Mouse (Mus musculus) lung, postnatal 0 days (tissue): ENCODE results near the gene Wdr20. TPM values are rescaled to one million over a fixed set of nuclear protein-coding genes. Genes with fewer than 3 reads are reported as not detected.
A peak's percentile ranks its signal among the peaks of the same experiment; 100 is the strongest.

ENCODE experiments used
- ATAC-seq: fragments of 200-750 bp; cut with Nextera tagmentation; 2 replicates; pipeline ENCODE4 v1.8.0; 2017; ENCODE audit warnings: moderate library complexity
- DNase-seq: peaks from one replicate; pipeline ENCODE4 v3.0.0-alpha.2; 2016; ENCODE audit warnings: low spot score
- H3K27ac ChIP-seq: fragments of 300-500 bp; sonication (generic); 2 replicates; pipeline ENCODE4 v1.5.1; 2014; ENCODE audit warnings: antibody characterized with exemption, mild to moderate bottlenecking, low read length, mixed read lengths
- H3K27me3 ChIP-seq: fragments of 300-500 bp; sonication (generic); replicated peaks from 2 replicates; pipeline ENCODE4 v1.6.1; 2014; ENCODE audit warnings: low read length, mixed read lengths; ENCODE audit not compliant: insufficient read depth
- H3K36me3 ChIP-seq: fragments of 300-500 bp; sonication (generic); 2 replicates; pipeline ENCODE4 v1.6.1; 2014; ENCODE audit warnings: low read length, mixed read lengths; ENCODE audit not compliant: insufficient read depth
- H3K4me1 ChIP-seq: fragments of 300-500 bp; sonication (generic); 2 replicates; pipeline ENCODE4 v1.6.1; 2014; ENCODE audit warnings: antibody characterized with exemption, low read depth, low read length, mixed read lengths; ENCODE audit not compliant: insufficient read depth
- H3K4me2 ChIP-seq: fragments of 300-500 bp; sonication (generic); replicated peaks from 2 replicates; pipeline ENCODE4 v1.6.1; 2014; ENCODE audit warnings: low read depth, mild to moderate bottlenecking, low read length, moderate library complexity, mixed read lengths
- H3K4me3 ChIP-seq: fragments of 300-500 bp; sonication (generic); 2 replicates; pipeline ENCODE4 v1.5.1; 2014; ENCODE audit warnings: low read depth, low read length
- H3K9ac ChIP-seq: fragments of 300-500 bp; sonication (generic); replicated peaks from 2 replicates; pipeline ENCODE4 v1.6.1; 2014; ENCODE audit warnings: low read depth, mild to moderate bottlenecking
- H3K9me3 ChIP-seq: fragments of 300-500 bp; sonication (generic); 2 replicates; pipeline ENCODE4 v1.6.1; 2016; ENCODE audit warnings: low read length, mixed read lengths
- CTCF ChIP-seq: IDR thresholded peaks from 2 replicates; pipeline ENCODE4 v1.5.1; 2016; ENCODE audit warnings: antibody characterized with exemption, mild to moderate bottlenecking
- EP300 ChIP-seq: IDR thresholded peaks from 2 replicates; pipeline ENCODE4 v1.6.1; 2016; ENCODE audit warnings: antibody characterized with exemption, mild to moderate bottlenecking, control low read depth
- WGBS: fragments of 180-500 bp; shearing (Covaris S2); extraction: QIAGEN DNeasy Blood & Tissue Kit; methylation state at CpG from one replicate; pipeline ENCODE4 v1.1.7; 2014; 5-methylcytosine and 5-hydroxymethylcytosine counted together
- polyA plus RNA-seq: library from polyadenylated mRNA; unstranded; fragments of >200 nt; fragmentation: Nextera tagmentation; extraction: Ambion mirVana; gene quantifications from 2 replicates; pipeline ENCODE4 v1.2.1, GENCODE M21; 2015

Gene Wdr20
- polyA plus RNA-seq, 1 experiment from 2014 or later: 12.5 TPM

DNA sequence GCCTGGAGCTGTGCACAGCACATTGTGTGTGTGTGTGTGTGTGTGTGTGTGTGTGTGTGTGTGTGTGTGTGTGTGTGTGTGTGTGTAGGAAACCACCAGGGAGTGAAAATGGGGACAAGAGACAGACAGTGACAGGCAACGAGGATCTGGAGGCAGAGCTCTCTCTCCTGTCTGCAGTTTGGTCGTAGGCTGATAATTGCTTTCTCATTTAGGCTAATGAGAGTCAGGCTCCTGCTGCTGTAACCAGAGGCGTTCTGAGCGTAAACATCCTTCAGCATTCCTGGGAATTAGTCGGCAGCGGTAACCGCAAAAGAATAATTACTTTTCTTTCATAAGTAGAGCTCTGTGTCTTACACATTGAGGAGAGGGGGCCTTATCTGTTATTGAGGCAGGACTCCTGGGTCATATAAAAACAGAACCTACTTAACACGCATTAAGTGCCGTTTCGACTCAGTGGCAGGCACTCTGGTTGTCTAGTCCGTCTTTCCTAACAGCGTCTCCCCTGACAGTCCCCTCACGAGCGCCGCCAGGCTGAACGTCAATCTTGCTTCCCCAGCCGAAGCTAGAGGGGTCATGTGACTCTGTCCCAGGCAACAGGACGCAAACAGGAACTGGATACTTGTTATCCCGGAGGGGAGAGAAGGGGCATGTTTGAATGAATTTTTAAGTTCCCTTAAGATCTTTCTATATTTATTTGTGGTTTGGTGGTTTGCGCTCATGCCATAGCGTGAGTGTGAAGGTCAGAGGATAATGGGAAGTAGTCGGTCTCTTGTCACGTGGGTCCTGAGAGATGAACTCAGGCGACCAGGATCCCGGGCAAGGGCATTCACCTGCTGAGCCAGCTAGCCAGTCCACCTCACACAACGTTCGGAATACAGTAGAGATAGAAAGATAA is 31.2 kb upstream of the Wdr20 start:
- DNase-seq (peak; percentile 85), ATAC-seq (peak; percentile 80)
- TF ChIP-seq CTCF: peak; percentile 56
- TF ChIP-seq EP300: no peak
- Histone ChIP-seq H3K4me1 (no peaks in the 10 kb centered on the region), H3K4me2 (peak overlapping the region; percentile 65), H3K36me3 (no peaks in the 10 kb centered on the region), H3K9ac (peak overlapping the region; percentile 36; the same call in 1 of the 2 replicates), H3K27ac (no peak overlapping the region), H3K9me3 (no peaks in the 10 kb centered on the region), H3K27me3 (no peaks in the 10 kb centered on the region), H3K4me3 (peak overlapping the region; percentile 35)
- 1% methylated on average over 27 of the region's 27 CpGs for WGBS

DNA sequence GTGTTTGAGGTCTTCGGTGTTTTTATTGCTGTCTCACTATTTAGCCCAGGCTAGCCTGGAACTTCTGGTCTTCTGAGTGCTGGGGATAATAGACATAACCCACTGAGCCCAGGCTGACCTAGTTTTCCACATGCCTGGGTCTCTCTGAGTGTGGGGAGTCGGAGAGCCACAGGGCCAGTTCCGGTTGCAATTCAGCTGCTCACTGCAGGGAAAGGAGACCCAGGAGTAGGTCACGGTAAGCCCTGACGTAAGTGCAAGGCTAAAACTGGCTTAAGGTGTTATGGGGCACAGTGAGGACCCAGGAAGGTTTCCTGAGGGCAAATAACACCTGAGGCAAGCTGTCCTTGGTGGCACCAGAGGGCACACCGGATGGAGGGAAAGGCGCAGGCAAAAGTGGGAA is 30.3 kb upstream of the Wdr20 start:
- no peaks in the 10 kb centered on the region for H3K4me1 ChIP-seq
- H3K4me3 ChIP-seq: no peak overlapping the region
- H3K27me3 ChIP-seq: no peaks in the 10 kb centered on the region
- ATAC-seq: no peak
- no peaks in the 10 kb centered on the region for H3K9me3 ChIP-seq
- no peaks in the 10 kb centered on the region for H3K36me3 ChIP-seq
- no peak overlapping the region for H3K9ac ChIP-seq
- no peak overlapping the region for H3K4me2 ChIP-seq
- TF ChIP-seq EP300: no peak
- TF ChIP-seq CTCF: no peak
- DNase-seq: no peak
- H3K27ac ChIP-seq: no peak overlapping the region
- WGBS: 83% methylated on average over 7 of the region's 7 CpGs

DNA sequence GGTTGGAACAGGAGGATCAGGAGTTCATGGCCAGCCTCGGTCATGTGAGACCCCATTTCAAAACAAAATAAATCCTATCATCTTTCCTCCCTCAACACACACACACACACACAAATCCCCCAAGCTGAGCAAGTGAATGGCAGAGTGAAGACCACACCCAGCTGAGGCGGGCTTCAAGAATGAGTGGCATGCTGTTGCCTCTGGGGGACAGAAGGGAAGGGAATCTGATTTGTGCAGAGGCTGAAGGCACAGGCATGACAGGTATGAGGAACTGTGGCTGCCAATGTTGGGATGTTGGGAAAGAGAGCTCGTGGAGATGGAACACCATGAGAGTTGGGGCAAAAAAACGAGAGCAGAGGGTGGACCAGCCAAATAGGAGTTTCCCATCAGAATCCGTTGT is 26.5 kb upstream of the Wdr20 start:
- WGBS: 51% methylated on average over 5 of the region's 5 CpGs
- Histone ChIP-seq H3K27ac (no peak overlapping the region), H3K9me3 (no peaks in the 10 kb centered on the region), H3K36me3 (no peaks in the 10 kb centered on the region), H3K4me3 (no peak overlapping the region), H3K9ac (no peak overlapping the region), H3K27me3 (no peaks in the 10 kb centered on the region), H3K4me1 (no peaks in the 10 kb centered on the region), H3K4me2 (no peak overlapping the region)
- TF ChIP-seq EP300: no peak
- DNase-seq (no peak), ATAC-seq (peak; percentile 50; the same call in 1 of the 2 replicates)

DNA sequence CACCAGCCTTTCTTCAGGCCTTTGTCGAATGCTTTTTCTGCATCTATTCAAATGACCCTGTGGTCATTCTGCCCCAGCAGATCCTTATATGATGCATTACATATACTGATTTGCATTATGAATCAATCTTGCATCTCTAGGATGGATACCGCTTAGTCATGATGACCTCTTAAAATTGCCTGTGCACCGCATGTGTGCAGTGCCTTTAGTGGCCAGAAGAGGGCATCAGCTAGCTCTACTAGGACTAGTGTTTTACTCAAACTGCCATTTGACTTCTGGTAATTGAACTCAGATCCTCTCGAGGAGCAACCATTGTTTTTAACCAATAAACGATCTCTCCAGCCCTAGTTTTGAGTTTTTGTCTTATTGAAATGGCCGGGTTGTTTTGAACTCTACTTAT is 24.0 kb upstream of the Wdr20 start:
- WGBS: 94% methylated on average over 6 of the region's 6 CpGs
- Histone ChIP-seq H3K4me3 (no peak overlapping the region), H3K27me3 (no peaks in the 10 kb centered on the region), H3K4me1 (no peaks in the 10 kb centered on the region), H3K4me2 (no peak overlapping the region), H3K9ac (no peak overlapping the region), H3K9me3 (no peaks in the 10 kb centered on the region), H3K36me3 (no peaks in the 10 kb centered on the region), H3K27ac (no peak overlapping the region)
- ATAC-seq: no peak
- DNase-seq: no peak
- peak; percentile 49 for TF ChIP-seq CTCF
- TF ChIP-seq EP300: no peak

DNA sequence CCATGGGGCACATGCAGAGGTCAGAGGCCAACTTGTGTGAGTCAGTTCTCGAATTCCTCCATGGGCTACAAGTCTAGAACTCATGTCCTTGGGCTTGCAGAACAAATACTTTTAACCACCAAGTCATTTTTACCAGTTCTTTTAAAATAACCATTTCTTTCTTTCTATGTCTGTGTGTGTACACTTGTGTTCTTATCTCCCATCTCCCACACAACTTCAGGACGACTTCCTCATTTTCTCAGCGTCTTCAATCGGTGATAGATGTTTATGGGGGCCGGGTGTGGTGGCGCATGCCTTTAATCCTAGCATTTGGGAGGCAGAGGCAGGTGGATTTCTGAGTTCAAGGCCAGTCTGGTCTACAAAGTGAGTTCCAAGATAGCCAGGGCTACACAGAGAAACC is 23.5 kb upstream of the Wdr20 start:
- H3K27me3 ChIP-seq: no peaks in the 10 kb centered on the region
- no peaks in the 10 kb centered on the region for H3K4me1 ChIP-seq
- WGBS: 88% methylated on average over 6 of the region's 6 CpGs
- no peaks in the 10 kb centered on the region for H3K36me3 ChIP-seq
- H3K4me3 ChIP-seq: no peak overlapping the region
- no peaks in the 10 kb centered on the region for H3K9me3 ChIP-seq
- DNase-seq: no peak
- H3K27ac ChIP-seq: no peak overlapping the region
- no peak for TF ChIP-seq EP300
- no peak for TF ChIP-seq CTCF
- H3K9ac ChIP-seq: no peak overlapping the region
- H3K4me2 ChIP-seq: no peak overlapping the region
- ATAC-seq: no peak

DNA sequence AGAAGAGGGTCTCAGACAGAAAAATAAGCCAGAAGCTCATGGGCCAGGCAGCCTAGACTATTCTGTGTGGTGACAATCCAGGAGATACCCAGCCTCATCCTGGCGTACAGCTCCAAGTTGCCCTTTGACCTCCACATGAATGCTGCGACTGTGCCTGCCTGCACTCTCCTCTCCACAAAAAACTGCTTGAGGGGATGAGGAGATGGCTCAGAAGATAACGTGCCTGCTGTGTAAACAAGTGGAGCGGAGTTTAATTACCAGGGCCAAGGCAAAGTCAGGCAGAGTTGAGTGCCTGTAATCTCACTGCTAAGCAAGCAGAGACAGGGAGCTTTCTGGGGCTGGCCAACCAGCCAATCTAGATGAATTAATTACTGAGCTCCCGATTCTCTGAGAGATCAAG is 21.7 kb upstream of the Wdr20 start:
- TF ChIP-seq CTCF: no peak
- no peak for TF ChIP-seq EP300
- no peak overlapping the region for H3K4me2 ChIP-seq
- WGBS: 14% methylated on average over 5 of the region's 5 CpGs
- no peak overlapping the region for H3K4me3 ChIP-seq
- ATAC-seq (no peak), DNase-seq (no peak)
- no peak overlapping the region for H3K9ac ChIP-seq
- no peak overlapping the region for H3K27ac ChIP-seq
- H3K36me3 ChIP-seq: no peaks in the 10 kb centered on the region
- no peaks in the 10 kb centered on the region for H3K27me3 ChIP-seq
- no peaks in the 10 kb centered on the region for H3K4me1 ChIP-seq
- H3K9me3 ChIP-seq: no peaks in the 10 kb centered on the region
